Mouse (Mus musculus) C2C12 (cell line): Measurements from ENCODE around the gene Sf3a1. TPM values are rescaled to one million over a fixed set of nuclear protein-coding genes. Genes with fewer than 3 reads are reported as not detected.

Experiments
- H3K27me3 ChIP-seq: one replicate; pipeline ENCODE4 v1.6.1; 2011; ENCODE audit not compliant: control insufficient read depth, insufficient read depth, insufficient read length
- H3K36me3 ChIP-seq: one replicate; pipeline ENCODE4 v1.6.1; 2011; ENCODE audit not compliant: control insufficient read depth, insufficient read depth
- H3K4me3 ChIP-seq: one replicate; pipeline ENCODE4 v1.5.1; 2011; ENCODE audit warnings: mild to moderate bottlenecking, control low read depth; ENCODE audit not compliant: poor library complexity, insufficient read depth, severe bottlenecking
- H3K79me2 ChIP-seq: one replicate; pipeline ENCODE4 v1.6.1; 2011; ENCODE audit not compliant: control insufficient read depth, insufficient read depth
- H3K79me3 ChIP-seq: one replicate; pipeline ENCODE4 v1.6.1; 2011; ENCODE audit warnings: low read depth, control low read depth
- H3ac ChIP-seq: one replicate; pipeline ENCODE3; 2011; ENCODE audit warnings: low read depth; ENCODE audit not compliant: control insufficient read depth, insufficient read length
- CEBPB ChIP-seq: IDR thresholded peaks from one replicate; pipeline ENCODE4 v1.6.1; 2011; ENCODE audit warnings: low read depth, mild to moderate bottlenecking, control low read depth, moderate library complexity
- CTCF ChIP-seq: IDR thresholded peaks from one replicate; pipeline ENCODE4 v1.5.1; 2011; ENCODE audit not compliant: control insufficient read depth, insufficient read depth, insufficient read length
- FOSL1 ChIP-seq: IDR thresholded peaks from one replicate; pipeline ENCODE4 v1.8.0; 2011; ENCODE audit warnings: mild to moderate bottlenecking, low read length; ENCODE audit not compliant: poor library complexity, insufficient read depth, severe bottlenecking
- MAX ChIP-seq: IDR thresholded peaks from one replicate; pipeline ENCODE4 v1.6.1; 2011; ENCODE audit warnings: mild to moderate bottlenecking, control low read depth
- MYOD1 ChIP-seq: IDR thresholded peaks from one replicate; pipeline ENCODE4 v1.6.1; 2011; ENCODE audit warnings: low read depth; ENCODE audit not compliant: control insufficient read depth, insufficient read length
- MYOG ChIP-seq: IDR thresholded peaks from one replicate; pipeline ENCODE4 v1.6.1; 2011; ENCODE audit not compliant: control insufficient read depth, insufficient read length; ENCODE audit errors: extremely low read depth
- USF1 ChIP-seq: IDR thresholded peaks from one replicate; pipeline ENCODE4 v1.6.1; 2011; ENCODE audit warnings: low read depth, mild to moderate bottlenecking, control low read depth, moderate library complexity
- polyA plus RNA-seq: library from polyadenylated mRNA; unstranded; fragments of >200 nt; fragmentation: generic; extraction: Trizol; gene quantifications from one replicate; pipeline ENCODE4 v1.2.1, GENCODE M21; 2012; ENCODE audit warnings: missing spikeins

The Sf3a1 gene
- polyA plus RNA-seq, 1 experiment = 64.9 TPM

- TF ChIP-seq USF1 = no peak
- no peak for TF ChIP-seq CTCF
- no peak for TF ChIP-seq FOSL1
- no peak for TF ChIP-seq CEBPB
- no peak for TF ChIP-seq MAX
- no peak for TF ChIP-seq MYOG
- Histone ChIP-seq H3K27me3 (no peaks in the 10 kb centered on the region), H3K79me3 (peaks cover 1% of the 10 kb centered on the region), H3K36me3 (peaks cover 28% of the 10 kb centered on the region), H3K79me2 (peaks cover 7% of the 10 kb centered on the region), H3ac (no peak overlapping the region), H3K4me3 (no peak overlapping the region)
Observed at GRCm38 (mm10) chr11:4205097-4205655, 45.0 kb downstream of the Sf3a1 start.

DNA sequence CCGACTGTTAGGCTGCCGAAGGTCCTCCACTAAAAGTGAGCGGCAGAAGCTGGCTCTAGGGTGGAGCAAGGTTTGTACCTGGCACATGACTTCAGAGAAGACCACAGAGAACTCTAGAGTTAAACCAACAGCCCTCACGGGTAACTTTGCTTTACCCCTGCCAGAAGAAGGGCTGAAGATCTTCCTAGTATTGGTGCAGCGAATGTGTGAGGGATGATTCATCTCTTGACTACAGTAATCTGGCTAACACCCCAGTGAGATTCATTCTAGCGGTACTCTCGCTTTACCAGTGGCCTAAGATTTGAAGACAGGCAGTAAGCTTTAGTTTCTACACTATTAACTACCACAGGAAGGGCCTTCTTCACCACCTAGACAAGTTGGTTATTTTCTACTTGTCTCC, 45.8 kb downstream of the Sf3a1 start:
- peaks cover 28% of the 10 kb centered on the region for H3K36me3 ChIP-seq
- H3K79me2 ChIP-seq = peaks cover 7% of the 10 kb centered on the region
- H3K4me3 ChIP-seq = no peak overlapping the region
- peaks cover 1% of the 10 kb centered on the region for H3K79me3 ChIP-seq
- H3K27me3 ChIP-seq = no peaks in the 10 kb centered on the region
- TF ChIP-seq CTCF (no peak), MYOD1 (no peak), USF1 (no peak), MYOG (no peak), FOSL1 (no peak), CEBPB (no peak), MAX (no peak)
- H3ac ChIP-seq = no peak overlapping the region

- Histone ChIP-seq H3K79me2 (peaks cover 7% of the 10 kb centered on the region), H3K36me3 (peaks cover 32% of the 10 kb centered on the region), H3K4me3 (no peak overlapping the region), H3K79me3 (peaks cover under 1% of the 10 kb centered on the region), H3ac (no peak overlapping the region), H3K27me3 (no peaks in the 10 kb centered on the region)
- no peak for TF ChIP-seq MAX
Observed at GRCm38 (mm10) chr11:4206563-4206962, 46.4 kb downstream of the Sf3a1 start.

DNA sequence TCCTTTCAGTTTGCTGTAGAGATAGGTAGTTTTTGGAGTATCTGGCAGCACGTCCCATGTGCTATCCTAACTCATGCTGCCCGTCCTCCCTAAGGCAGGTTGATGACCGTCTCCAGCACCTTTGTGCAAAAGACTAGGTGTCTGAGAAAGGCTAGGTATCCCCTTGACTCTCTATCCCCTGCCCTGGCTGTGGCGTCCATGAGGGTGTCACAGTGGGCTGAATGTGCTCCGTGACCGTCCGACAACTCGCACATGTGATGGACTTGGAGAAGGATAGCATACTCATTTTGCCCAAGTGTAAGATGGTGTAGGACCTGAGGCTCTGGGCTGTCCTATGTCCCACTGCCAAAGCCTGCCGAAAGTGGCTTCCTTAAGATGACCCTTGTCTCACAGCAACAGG, 47.5 kb downstream of the Sf3a1 start:
- no peak overlapping the region for H3ac ChIP-seq
- H3K36me3 ChIP-seq = peaks cover 39% of the 10 kb centered on the region
- H3K4me3 ChIP-seq = no peak overlapping the region

GRCm38 (mm10) chr11:4209556-4209955, 49.4 kb downstream of the Sf3a1 start:
- Histone ChIP-seq H3K79me2 (no peaks in the 10 kb centered on the region), H3K27me3 (no peaks in the 10 kb centered on the region), H3K36me3 (peaks cover 53% of the 10 kb centered on the region), H3ac (no peak overlapping the region), H3K79me3 (no peaks in the 10 kb centered on the region), H3K4me3 (no peak overlapping the region)
- TF ChIP-seq CTCF = peak; percentile 26
- TF ChIP-seq USF1 = no peak

More for the DNA sequence above, 47.5 kb downstream of the Sf3a1 start:
- no peak for TF ChIP-seq FOSL1
- TF ChIP-seq MYOD1 = no peak
- TF ChIP-seq MYOG = no peak
- H3K27me3 ChIP-seq = no peaks in the 10 kb centered on the region
- H3K79me2 ChIP-seq = peaks cover 7% of the 10 kb centered on the region
- H3K79me3 ChIP-seq = no peaks in the 10 kb centered on the region

DNA sequence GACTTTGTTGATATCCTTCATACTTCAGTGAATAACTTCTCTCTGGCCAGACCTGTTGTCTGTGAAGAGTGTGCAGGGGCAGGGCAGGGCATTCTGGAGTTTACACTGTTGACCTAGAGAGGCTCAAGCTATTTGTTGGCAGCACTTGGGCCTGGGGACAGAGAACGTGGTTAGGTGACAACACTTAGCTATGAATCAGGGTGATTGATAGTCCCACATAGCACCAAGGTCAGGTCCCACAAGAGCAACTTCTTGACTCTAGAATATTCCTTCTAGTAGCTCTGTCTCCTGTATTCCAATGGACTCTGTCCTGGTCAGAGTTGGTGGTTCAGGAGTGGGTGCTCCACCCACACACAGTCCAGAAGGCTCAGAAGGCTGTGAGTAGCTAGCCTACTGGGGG, 50.6 kb downstream of the Sf3a1 start:
- H3K4me3 ChIP-seq = no peak overlapping the region
- H3K79me3 ChIP-seq = no peaks in the 10 kb centered on the region
- H3K27me3 ChIP-seq = no peaks in the 10 kb centered on the region
- H3K36me3 ChIP-seq = peaks cover 57% of the 10 kb centered on the region
- no peak overlapping the region for H3ac ChIP-seq
- TF ChIP-seq FOSL1 (no peak), CEBPB (no peak), CTCF (no peak), USF1 (no peak), MYOD1 (no peak), MAX (no peak), MYOG (no peak)
- H3K79me2 ChIP-seq = no peaks in the 10 kb centered on the region

DNA sequence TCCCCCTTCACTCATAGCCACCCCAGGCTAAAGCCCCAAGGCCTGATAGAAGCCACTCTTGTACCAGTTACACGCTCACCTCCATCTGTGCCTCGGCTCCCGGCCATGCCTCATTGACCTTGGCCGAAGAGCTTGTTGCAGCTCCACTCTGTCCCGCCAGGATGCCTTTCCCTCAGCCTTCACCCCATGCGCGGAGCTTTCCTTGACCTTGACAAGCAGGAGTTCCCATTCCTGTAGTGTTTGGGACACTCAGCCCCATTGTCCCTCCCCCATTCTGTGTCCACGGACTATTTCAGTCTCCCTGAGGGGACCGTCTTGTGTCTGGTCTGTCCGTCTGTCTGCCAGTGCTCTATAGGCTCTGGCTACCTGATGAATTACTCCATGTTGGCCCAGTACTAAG, 53.0 kb downstream of the Sf3a1 start:
- Histone ChIP-seq H3K36me3 (peaks cover 40% of the 10 kb centered on the region), H3K4me3 (no peak overlapping the region), H3K79me3 (no peaks in the 10 kb centered on the region), H3K79me2 (no peaks in the 10 kb centered on the region), H3K27me3 (no peaks in the 10 kb centered on the region), H3ac (no peak overlapping the region)
- TF ChIP-seq MYOG = no peak
- no peak for TF ChIP-seq CEBPB
- no peak for TF ChIP-seq MYOD1
- TF ChIP-seq USF1 = no peak
- no peak for TF ChIP-seq CTCF
- TF ChIP-seq MAX = no peak
- no peak for TF ChIP-seq FOSL1
